Mouse (Mus musculus) right cerebral cortex, adult 2 months (tissue): ENCODE measurements around the gene Ankrd22.

Source experiments
- DNase-seq, 2 experiments: peaks; one replicate each; pipeline ENCODE4 v3.0.0; 2021 to 2022; ENCODE audit warnings: low spot score in 2 of 2

Gene Ankrd22

GRCm38 (mm10) chr19:34181234-34181633 is 15.4 kb upstream of the Ankrd22 start:
- DNase-seq, result no peak

- no peak for DNase-seq
Observed at GRCm38 (mm10) chr19:34180316-34180715, 14.5 kb upstream of the Ankrd22 start.

- DNase-seq, result no peak
Observed at GRCm38 (mm10) chr19:34179136-34179535, 13.3 kb upstream of the Ankrd22 start.

- DNase-seq, result no peak
Observed at GRCm38 (mm10) chr19:34174004-34174403, 8.2 kb upstream of the Ankrd22 start.

- no peak for DNase-seq
Observed at GRCm38 (mm10) chr19:34171167-34171566, 5.3 kb upstream of the Ankrd22 start.

GRCm38 (mm10) chr19:34169121-34169520 is 3.3 kb upstream of the Ankrd22 start:
- DNase-seq, result no peak

GRCm38 (mm10) chr19:34167896-34168661 is 2.2 kb upstream of the Ankrd22 start:
- DNase-seq, result no peak

GRCm38 (mm10) chr19:34166386-34166785 is 533 bp upstream of the Ankrd22 start:
- DNase-seq, result no peak

- no peak for DNase-seq
Observed at GRCm38 (mm10) chr19:34162693-34163092, 3.2 kb downstream of the Ankrd22 start.

- no peak for DNase-seq
Observed at GRCm38 (mm10) chr19:34153263-34154144, 12.3 kb downstream of the Ankrd22 start.

GRCm38 (mm10) chr19:34151909-34152308 is 13.9 kb downstream of the Ankrd22 start:
- DNase-seq, result peak; percentile 7 to 15

GRCm38 (mm10) chr19:34148421-34148820 is 17.4 kb downstream of the Ankrd22 start:
- DNase-seq, result no peak

GRCm38 (mm10) chr19:34139431-34140046 is 26.3 kb downstream of the Ankrd22 start:
- DNase-seq, result no peak

- DNase-seq, result no peak
Observed at GRCm38 (mm10) chr19:34138720-34139430, 27.0 kb downstream of the Ankrd22 start.

- no peak for DNase-seq
Observed at GRCm38 (mm10) chr19:34120107-34120731, 45.6 kb downstream of the Ankrd22 start.

GRCm38 (mm10) chr19:34119653-34120052 is 46.2 kb downstream of the Ankrd22 start:
- no peak for DNase-seq

GRCm38 (mm10) chr19:34119102-34119501 is 46.8 kb downstream of the Ankrd22 start:
- DNase-seq, result no peak

GRCm38 (mm10) chr19:34104841-34105240 is 61.0 kb downstream of the Ankrd22 start:
- no peak for DNase-seq

GRCm38 (mm10) chr19:34101888-34102287 is 64.0 kb downstream of the Ankrd22 start:
- no peak for DNase-seq

- DNase-seq, result no peak
Observed at GRCm38 (mm10) chr19:34100633-34101032, 65.2 kb downstream of the Ankrd22 start, which contains the start of gene Lipm. Lipm (plus strand) TSS chr19:34100933.

- DNase-seq, result no peak
Observed at GRCm38 (mm10) chr19:34096228-34096627, 69.6 kb downstream of the Ankrd22 start.
